Mouse (Mus musculus): ENCODE measurements around the gene Nr2c1.

The Nr2c1 gene

DNA sequence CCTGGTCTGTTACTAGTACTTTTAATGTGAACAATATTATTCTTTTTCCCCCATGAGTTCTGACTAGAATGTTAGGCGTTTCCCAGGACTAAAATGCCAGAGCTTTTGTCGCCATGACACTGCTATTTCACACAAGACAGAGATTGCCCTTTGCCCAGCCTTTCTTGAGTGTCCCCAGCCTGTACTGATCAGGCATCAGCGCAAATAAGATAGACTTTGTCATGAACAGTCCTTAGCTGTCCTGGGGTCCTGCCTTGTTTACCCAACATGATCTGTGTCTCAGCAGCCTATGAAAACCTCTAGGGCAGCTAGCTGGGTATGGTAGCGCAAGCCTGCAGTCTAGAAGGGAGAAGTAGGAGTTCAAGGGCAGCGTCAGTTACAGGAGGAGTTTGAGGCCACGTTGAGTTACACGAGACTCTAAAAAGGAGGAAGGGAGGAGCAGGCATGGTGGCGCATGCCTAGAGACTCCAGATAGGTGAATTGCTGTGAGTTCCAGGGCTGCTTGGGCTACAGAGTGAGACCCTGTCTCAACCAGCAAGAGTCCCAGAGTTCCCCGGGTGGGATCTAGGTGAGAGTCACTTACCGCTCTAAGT is 8.8 kb upstream of the Nr2c1 start:
- no peak for DNase-seq (ENCODE audit: low spot score in 2 of 2)

DNA sequence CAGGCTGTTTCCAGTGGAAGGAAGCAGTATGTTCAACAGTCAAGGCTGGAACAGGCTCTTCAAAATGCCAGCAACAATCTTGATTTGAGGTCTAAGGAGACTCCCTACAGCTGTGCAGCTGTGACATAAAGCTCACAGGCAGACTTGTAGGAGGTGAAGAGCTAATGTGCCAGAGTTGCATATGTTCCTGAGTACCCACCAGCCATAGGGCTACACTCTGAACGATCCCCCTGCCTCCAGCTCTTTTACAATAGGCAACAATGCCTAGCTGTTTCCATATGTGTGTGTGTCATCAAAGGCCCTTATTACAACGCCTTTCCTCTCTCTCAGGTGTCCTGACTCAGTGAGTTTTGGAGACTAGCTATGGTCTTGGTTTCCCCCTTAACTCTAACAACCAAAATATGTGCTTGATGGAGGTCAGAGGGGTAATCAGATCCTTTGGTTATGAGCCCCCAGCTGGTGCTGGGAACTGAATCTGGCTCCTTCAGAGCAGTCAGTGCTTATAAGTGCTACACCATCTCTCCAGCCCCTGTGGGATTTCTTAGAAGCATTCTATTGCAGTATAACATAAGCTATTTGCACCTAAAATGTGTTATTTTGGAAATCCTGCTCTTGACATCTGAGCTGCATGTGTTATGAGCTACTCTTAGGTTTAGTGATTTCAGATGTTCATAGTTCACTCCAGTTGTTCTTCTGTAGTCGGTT is 7.4 kb upstream of the Nr2c1 start:
- DNase-seq (ENCODE audit: low spot score in 2 of 2) = no peak

DNA sequence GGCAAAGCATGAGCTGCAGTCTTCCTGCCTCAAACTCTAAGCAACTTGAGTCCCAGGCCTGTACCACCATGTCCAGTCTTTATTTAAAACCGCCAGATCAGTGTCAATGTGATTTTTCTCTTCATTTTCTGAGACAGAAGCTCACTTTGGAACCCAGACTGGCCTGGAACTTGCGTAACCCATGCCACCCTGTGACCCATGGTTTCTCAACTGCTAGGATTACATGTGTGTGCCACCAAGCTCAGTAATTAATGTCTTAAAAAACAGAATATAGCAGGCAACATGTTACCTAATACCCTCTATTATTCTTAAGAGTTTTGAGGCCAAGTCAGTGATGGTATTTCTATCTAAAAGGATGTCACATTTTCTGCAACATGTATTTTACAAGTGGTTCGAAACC is 5.4 kb upstream of the Nr2c1 start:
- DNase-seq (ENCODE audit: low spot score in 2 of 2) = no peak

DNA sequence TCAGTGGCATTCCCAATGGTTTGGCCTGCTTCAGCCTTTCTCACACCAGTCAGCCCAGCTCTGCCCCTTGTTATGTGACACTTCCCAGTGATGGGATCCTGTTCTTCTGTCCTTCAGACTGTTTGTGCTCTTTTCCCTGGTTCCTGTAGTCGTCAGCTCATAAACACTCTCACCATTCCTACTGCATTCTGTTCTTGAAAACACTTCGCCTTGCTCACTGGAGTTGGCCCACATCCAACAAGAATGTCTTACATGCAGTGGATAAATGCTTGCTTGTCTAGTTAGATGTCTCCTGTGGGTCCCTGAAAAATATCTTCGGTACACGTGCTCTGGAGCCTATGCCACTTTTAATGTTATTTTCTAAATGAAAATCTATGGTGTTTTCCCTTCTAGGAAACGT is 3.2 kb upstream of the Nr2c1 start:
- no peak for DNase-seq (ENCODE audit: low spot score in 2 of 2)

DNA sequence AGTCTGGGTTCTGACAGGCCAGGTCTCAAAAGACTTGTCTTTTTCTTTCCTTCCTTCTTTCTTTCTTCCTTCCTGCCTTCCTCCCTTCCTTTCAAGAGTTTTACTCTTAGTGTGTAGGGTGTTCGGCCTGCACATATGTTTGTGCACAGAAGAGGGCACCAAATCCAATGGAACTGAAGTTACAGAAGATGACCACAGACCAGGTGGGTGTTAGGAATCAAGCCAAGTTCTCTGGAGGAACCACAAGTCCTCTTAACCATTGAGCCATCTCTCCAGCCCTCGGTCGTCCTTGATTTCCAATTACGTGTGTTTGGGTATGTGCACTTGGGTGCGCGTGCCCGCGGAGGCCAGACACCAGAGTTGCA is 450 bp upstream of the Nr2c1 start:
- no peak for DNase-seq (ENCODE audit: low spot score in 2 of 2)

DNA sequence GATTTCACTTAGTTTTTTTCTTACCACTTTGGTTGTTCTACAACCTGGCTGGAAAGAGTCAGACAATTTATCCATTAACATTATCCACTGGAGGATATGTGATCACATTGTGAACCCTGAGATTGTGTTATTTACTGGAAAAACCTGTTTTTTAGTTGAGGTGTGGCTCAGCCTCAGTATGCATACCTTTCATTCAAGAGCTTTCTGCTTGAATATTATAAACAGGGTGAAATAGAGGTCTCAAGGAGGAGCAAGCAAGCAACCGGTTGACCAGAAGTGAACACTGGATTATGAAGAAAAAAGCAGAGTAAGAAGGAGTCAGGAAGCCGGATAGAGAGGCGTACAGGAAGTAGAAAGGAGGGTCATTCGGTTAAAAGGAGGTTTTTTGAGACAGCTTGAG is 3.7 kb downstream of the Nr2c1 start:
- DNase-seq (ENCODE audit: low spot score in 2 of 2) = no peak

DNA sequence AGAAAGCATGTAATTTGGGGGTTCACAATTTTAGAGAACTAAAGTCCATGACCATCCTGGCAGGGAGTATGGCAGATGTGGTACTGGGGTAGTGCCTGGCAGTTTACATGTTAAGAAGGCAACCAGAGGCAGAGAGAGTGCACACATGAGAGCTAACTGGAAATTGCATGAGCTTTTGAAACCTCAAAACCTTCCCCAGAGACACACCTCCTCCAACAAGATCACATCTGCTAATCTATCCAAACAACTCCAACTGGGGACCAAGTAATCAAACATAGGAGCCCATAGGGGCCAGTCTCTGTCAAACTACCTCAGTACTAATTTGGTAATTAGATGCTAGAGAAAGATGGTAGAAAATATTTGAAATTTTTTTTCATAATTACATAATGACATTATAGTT is 6.0 kb downstream of the Nr2c1 start:
- no peak for DNase-seq (ENCODE audit: low spot score in 2 of 2)

DNA sequence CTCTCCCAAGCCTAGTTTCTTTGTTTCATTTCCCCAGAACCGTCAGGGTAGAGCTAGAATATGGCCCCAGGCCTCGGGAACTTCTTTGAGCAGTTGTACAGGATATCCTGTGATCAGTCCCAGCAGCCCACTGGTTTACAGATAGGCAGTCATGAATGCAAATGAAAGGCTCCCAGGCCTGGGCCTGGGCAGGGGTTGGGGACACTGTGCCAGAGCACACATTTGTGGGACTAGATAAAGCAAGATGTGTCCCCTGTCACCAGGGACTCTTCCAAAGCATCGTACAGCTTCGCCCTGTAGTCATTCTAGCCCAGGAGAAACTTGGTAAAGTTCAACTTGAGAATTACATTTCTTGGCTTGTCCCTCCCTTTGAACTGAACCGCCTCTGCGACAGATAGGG is 11.1 kb downstream of the Nr2c1 start:
- no peak for DNase-seq (ENCODE audit: low spot score in 2 of 2)

DNA sequence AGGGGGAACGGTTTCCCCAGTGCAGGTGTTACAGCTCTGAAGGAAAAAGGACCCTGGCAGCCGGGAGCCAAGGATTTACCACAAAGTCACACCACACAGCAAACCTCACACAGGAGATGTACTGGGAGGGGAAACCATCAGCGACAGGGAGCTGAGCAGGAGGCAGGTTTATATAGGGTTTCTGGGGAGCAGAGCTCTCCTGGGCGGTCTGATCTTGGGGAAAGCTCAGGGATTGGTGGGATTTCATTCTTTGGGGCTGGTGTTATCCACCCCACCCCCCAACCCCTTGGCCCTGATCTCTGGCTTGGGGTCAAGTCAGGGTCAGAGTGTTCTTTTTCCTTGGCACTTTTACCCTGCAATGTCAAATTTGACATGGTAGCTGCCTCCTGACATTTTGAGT is 11.6 kb downstream of the Nr2c1 start:
- no peak for DNase-seq (ENCODE audit: low spot score in 2 of 2)

DNA sequence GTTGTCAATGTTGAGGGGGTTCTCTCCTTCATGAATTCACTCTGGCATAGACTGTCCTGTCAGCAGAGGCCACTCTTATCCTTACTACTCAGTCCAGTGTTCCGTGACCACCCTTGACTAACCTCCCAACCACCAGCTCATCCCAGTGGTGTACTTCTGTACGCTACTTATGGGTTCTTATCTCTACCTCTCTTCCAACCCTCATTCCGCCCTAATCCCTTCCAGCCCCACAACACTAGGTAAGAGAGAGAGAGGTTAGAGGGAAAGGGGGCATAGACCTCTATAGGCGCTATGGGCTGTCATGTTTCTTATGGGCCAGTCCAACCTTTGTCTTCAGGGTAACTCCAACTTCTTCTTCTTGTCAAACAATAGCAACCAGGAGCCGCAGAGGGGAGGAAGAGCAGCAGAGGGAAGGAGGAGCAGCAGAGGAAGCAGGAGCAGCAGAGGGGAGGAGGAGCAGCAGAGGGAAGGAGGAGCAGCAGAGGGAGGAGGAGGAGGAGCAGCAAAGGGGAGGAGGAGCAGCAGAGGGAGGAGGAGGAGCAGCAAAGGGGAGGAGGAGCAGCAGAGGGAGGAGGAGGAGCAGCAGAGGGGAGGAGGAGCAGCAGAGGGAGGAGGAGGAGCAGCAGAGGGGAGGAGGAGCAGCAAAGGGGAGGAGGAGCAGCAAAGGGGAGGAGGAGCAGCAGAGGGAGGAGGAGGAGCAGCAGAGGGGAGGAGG is 13.4 kb downstream of the Nr2c1 start:
- DNase-seq (ENCODE audit: low spot score in 2 of 2) = no peak

DNA sequence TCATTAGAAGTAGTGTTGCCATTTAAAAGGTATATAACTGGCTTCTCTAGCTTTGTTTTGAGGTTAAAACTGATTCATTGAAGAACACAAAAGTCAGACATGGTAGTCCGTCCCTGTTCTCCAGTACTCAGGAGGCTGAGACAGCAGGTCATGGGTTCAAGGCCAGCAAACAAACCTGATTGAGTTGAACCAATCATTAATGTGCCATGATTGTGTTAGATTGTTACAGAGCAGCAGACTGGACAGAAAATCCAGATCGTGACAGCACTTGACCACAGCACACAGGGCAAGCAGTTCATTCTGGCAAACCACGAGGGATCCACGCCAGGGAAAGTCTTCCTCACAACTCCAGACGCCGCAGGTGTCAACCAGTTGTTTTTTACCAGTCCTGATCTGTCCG is 14.2 kb downstream of the Nr2c1 start:
- DNase-seq (ENCODE audit: low spot score in 2 of 2) = no peak

DNA sequence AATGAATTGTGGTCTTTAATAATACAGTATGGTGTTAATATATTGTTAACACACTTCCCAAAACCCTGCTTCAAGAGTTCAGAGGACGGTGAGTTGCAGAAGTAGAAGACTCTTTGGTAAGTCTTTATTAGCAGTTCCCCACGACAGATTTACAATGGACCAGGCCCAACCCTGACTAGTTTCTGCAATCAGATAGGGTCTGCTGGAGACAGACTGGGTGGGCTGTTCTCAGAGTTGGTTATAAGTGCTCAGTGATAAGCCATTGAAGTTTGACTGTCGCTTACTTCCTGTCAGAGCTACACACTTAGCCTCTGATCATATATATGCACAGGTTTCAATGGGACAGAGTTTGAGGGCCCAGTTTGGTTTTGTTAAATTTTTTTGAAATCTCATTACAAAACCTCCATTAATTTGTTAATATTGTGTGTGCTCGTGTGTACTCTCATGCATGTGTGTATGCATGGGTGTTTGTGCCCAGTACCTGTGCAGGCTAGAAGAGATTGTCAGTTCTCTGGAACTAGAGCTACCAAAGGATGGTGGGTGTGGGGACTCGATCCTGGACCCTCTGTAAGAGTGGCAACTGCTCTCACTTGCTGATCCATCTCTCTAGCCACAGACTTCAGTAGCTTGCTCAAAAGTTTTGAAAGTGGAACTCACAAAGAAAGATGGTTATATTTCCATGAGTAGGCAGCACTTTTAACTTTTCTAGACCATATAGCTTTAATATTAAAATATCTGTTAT is 16.5 kb downstream of the Nr2c1 start:
- DNase-seq (ENCODE audit: low spot score in 2 of 2) = no peak

DNA sequence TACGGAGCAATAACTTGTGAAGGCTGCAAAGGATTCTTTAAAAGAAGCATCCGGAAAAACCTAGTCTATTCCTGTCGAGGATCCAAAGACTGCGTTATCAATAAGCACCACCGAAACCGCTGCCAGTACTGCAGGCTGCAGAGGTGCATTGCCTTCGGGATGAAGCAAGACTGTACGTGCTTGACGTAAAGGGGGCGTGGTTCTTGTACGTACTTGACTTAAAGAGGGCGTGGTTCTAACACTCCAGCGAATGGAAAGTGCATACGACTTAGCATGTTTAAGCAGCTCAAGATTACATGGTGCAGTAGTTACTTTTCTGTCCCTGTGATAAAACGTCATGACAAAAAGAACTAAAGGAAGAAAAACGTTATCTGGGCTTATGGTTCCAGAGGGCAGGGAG is 17.6 kb downstream of the Nr2c1 start:
- DNase-seq (ENCODE audit: low spot score in 2 of 2) = no peak

DNA sequence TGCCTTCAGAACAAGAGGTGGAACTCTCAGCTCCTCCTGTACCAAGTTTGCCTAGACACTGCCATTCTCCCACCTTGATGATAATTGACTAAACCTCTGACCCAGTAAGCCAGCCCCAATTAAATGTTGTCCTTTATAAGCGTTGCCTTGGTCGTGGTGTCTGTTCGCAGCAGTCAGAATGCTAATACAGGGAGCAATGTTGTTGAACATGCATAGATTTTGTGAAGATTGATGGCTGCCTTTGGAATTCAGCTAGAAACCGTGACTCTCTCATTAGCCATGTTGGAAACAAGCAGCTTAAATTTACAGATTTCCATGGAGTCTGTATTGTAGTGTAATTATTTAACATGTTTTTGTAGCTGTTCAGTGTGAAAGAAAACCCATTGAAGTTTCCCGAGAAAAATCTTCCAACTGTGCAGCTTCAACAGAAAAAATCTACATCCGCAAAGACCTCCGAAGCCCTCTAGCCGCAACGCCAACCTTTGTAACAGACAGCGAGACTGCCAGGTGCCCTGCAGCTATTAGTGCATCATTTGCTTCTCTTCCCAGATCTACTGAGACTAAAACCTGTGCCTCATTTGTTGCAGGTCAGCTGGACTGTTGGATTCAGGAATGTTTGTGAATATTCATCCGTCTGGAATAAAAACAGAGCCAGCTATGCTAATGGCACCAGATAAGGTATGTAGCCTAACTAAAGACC is 19.4 kb downstream of the Nr2c1 start:
- no peak for DNase-seq (ENCODE audit: low spot score in 2 of 2)

DNA sequence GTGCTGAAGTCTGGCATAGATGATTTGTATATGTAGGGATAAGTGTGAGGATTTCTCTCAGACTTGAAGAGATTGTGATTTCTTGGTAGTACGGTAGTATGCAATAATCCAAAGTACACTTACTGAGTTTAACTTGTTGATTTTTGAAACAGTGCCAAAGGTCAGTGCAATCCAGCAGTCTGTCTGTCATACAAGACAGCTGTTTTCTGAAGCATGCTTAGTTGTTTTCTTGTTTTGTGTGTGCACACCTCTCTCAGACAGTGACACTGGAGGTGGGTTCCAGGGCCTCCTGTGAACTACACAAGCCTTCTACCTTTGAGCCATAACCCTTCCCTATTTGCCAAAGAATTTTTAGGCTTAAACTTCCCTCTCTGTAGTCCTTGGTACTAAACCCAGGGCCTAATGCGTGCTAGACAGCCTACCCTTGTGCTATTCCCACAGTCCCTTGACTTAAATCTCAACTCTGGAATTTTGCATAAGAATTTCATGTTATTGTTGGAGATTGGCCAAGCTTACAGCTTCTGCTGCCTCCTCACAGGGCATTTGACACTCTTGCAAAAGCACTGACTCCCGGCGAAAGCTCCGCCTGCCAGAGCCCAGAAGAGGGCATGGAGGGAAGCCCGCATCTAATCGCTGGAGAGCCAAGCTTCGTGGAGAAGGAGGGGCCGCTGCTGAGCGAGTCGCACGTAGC is 23.8 kb downstream of the Nr2c1 start:
- DNase-seq (ENCODE audit: low spot score in 2 of 2) = no peak

DNA sequence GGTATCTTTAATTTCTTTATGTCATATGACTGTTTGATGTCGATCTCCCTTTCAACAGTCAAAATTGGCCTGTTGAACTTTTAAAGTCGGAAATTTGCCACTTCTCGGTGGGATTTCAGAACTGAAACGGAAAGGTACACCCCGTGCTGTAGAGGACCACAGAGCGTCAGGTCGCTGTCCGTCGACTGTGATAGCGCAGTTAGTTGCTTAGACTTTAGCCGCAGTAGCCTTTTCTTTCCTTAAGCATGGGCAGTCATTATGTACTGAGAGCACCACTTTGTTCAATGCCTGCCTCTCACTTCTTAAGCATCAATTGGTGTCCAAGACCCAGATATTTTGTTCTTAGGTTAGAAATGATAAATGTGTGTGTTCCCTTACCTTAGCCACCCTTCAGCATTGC is 24.3 kb downstream of the Nr2c1 start:
- no peak for DNase-seq (ENCODE audit: low spot score in 2 of 2)

DNA sequence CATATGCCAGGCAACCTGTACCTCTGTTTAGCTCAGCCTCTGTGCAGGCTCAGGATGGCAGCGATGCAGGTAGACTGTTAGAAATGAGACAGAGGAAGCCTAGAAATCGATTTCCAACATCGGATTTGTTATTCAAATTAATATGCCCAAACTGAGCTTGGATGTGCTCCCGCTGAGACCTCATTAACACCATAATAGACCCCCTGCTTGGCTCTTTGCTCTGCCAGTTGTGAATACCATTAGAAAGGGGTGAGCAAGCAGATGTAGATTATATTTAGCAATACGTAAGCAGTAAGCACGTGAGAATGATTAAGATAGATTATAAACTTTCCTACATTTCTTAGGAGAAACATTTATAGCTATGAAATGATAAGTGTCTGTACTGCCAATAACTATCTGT is 24.9 kb downstream of the Nr2c1 start:
- DNase-seq (ENCODE audit: low spot score in 2 of 2) = no peak

DNA sequence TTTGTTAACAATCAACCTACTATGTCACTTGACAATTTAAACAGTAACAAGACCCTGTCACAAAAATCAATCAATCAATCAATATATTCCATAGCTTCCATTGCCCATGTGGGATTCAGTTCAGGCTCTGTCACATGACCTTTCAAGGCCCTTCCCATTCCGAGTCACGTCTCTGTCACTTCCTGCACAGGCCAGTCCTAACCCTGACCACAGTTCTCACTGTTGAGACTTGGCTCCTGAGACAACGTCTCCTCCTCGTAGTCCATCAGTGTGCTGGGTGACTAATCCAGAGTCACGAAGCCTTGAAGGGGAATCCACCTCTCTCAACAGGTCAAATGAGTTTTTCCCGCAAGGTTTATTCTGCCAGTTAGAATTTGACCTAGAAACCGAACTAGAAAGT is 26.8 kb downstream of the Nr2c1 start:
- no peak for DNase-seq (ENCODE audit: low spot score in 2 of 2)

DNA sequence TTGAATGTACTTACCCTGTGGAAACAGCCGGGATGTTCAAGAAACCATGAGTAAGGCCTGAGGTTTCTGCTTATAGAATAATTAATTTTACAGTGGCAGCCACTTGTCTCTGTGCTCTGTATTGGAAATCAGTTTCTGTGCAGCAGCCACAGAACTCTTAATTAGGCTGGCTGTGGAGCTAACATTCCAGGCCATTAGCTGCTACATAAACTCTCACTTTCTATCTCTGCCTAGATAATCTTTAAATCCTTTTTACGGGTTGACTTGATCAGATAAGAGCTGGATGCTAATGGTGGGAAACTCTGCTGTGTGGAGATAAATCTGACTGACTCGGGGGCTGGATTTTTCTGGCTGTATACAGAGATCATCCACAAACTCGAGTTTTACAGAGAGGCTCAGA is 35.4 kb downstream of the Nr2c1 start:
- no peak for DNase-seq (ENCODE audit: low spot score in 2 of 2)

DNA sequence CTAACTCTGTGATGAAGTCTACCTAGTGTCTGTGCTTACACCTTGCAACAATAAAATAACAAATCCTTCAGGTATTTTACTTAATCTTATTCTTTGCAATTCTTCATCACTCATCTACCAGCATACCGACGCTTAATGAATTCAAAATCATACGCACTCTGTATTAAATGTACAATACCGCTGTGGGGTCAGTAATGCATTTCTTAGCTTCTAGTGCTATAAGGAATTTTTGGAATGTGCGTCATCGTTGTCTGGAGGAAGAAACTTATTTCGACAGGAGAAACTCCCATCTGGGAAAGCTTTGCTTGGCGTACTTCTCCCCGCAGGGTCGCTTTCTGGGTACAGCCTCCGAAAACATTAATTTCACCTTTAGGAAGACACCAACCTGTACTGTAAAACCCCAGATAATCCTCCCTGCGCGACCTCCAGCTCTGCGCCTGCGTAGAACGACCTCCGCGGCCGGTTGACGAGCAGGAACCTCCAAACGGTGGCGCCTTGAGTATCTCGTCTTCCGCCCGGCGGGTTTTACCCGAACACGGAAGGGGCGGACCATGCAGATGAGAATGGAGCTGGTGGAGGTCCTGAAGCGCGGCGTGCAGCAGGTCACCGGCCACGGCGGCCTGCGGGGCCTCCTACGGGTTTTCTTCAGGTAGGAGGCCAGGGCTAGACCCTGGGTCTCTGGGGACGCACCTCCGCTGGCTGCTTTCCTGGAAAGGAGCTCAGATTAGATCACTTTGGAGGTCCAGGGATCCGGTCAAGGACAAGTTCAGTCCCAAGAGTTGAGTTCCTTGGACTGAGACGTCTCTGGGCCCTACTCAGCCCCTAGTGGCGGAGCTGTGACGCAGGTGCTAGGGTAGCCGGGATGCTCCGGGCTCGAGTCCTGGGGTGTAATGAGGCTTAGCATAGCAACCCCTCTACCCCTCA is 50.9 kb downstream of the Nr2c1 start, which contains the start of gene Ndufa12:
TSS of gene Ndufa12 (plus strand) at position 239 of the 924 bp plus-strand sequence.
- peak; percentile 91 to 97 for DNase-seq (ENCODE audit: low spot score in 2 of 2)
